Mouse (Mus musculus): ENCODE data around the gene Csf3.

DNA sequence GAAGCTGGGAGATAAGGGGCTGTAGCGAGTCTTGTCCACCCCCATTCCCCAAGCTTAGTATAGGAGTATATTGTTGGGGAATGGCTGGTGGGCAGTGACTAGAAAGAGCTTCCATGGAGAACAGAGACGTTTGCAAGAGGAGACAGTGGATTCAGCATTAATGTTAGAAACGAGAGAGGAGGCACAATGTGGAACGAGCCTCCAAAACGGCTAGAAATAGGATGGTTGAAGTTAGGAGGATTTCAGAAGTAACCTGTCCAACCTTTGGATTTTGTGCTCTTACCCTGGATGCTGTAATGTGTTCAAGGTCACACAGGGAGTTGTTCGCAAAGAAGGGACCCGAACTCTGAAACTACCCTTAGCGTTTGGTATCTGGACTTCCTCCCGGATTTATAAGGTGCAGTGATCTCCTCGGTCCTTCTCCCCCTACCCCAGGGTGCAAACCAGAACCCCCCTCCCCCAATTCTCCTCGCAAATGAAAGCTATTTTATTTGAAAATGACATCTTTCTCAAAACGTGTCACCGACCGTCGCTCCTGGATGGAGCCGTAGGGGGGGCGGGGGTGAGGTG is 40.1 kb downstream of the Csf3 start:
- TF ChIP-seq CTCF (IDR thresholded peaks at IDR 0.05; ENCODE audit: insufficient read depth, low read length) = no peak
- TF ChIP-seq POLR2A (IDR thresholded peaks at IDR 0.05; ENCODE audit: borderline replicate concordance, extremely low read depth, low read depth, low read length) = no peak
